Mouse (Mus musculus) small intestine, adult 2 months (tissue): ENCODE measurements around the gene Cxcr3.

Experiments
- CTCF ChIP-seq: fragments of 200-500 bp; IDR thresholded peaks from 2 replicates; pipeline ENCODE4 v1.5.1; 2012; ENCODE audit warnings: low read depth, mild to moderate bottlenecking, control low read depth, inconsistent platforms, low read length, moderate library complexity, mixed read lengths; ENCODE audit not compliant: insufficient replicate concordance, insufficient read length; ENCODE audit errors: extremely low read depth
- POLR2A ChIP-seq: fragments of 200-500 bp; IDR thresholded peaks from 2 replicates; pipeline ENCODE4 v1.6.1; 2012; ENCODE audit warnings: low read depth, mild to moderate bottlenecking, control low read depth, inconsistent platforms, low read length, moderate library complexity

DNA sequence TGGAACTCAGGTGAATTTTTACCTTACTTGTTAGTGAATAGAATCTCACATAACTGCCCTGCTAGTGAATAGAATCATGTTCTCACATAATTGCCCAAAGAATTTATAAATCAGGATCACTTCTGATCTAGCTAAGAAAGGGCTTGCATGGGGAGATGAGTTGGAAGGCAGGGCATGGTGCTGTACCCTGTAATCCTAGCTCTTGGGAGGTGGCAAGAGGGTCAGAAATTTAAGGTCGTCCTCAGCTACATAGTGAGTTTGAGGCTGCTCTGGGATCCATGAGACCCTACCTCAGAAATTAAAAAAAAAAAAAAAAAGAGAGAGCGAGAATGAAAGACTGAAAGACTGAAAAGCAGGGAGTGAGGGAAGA, 7.0 kb upstream of the Cxcr3 start:
- TF ChIP-seq POLR2A (no peak), CTCF (no peak)
